Mouse (Mus musculus): ENCODE results near the gene Bach2. TPM values are rescaled to one million over a fixed set of nuclear protein-coding genes. Genes with fewer than 3 reads are reported as not detected.
A peak's percentile ranks its signal among the peaks of the same experiment; 100 is the strongest.

Gene Bach2
- total RNA-seq, 2 experiments from 2014 or later, result 1.3 TPM; not detected in 1

DNA sequence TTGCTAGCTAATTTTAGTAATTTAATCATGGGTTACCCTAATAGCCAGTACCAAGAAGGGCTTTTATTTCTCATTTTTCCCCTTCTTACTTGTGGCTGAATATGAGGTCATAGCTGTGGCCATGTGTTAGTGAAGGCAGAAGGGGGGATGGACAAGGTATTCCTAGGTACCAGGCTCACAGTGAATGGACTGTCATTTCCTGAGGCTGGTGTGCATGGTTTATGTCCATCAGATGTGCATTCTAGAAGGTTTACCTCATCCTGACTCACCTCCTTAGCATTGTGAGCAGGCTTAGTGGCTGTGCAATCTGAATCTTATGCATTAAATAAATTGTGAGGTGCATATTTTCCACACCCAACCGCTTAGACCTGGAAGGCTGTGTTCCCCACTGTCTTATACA is 81.4 kb downstream of the Bach2 start:
- ATAC-seq (replicated peaks; ENCODE audit: low FRiP score, poor library complexity, severe bottlenecking), result no peak

DNA sequence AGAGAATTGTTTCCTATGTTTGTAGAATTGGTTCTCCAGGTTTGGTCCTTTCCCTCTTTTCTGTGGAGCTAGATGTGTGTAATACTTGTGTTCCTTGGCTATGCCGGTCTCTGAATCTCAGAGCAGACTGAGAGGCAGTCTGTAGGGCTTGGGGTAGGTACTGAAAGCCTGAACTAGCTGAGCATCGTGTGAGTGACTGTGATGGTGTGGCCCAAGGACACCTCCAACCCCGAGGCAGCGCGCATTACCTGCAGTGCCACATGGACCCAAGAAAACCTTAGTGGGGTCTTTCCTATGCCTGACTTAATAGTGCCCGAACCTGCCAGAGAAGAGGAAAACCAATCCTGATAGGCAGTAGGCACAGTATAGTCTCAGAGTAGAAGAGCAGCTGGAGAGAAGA is 85.5 kb downstream of the Bach2 start:
- no peak for ATAC-seq (replicated peaks; ENCODE audit: low FRiP score, poor library complexity, severe bottlenecking)

DNA sequence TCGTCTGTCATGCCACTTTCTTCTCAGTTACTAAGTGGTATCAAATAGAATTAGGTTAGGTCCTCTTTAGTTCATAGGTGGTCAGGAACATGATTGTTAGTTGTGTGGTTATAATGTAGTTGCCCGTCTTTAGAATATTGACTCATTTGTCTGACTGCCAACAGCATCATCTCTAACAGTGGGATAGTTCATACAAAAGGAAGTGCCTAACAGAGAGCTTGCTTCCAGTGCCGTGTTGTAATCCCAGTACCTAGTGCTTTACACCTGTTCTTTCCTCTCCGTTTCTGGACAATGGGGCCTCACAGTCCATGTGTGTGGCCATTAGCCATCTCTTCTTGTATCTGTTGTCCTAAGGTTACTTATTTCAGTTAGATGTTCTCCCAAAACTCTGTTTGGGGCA is 86.4 kb downstream of the Bach2 start:
- ATAC-seq (replicated peaks; ENCODE audit: low FRiP score, poor library complexity, severe bottlenecking), result no peak

DNA sequence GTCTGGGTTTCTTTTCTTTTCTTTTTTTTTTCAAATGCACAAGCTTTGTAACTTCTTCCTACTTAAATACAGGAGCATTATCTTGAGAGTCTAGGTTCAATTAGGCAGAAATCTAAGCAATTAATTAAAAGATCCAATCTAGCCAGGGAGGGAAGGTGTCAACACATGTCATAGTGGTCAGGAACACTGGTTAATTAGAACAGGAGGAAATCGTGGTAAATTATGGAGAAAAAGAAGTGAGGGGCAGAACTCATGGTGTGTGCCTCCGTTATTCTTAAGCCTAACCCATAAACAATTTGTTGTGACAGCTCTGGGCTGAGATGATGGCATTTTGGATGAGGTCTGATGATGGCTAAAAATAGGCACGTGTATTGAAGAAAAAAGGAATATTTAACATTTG is 87.0 kb downstream of the Bach2 start:
- no peak for ATAC-seq (replicated peaks; ENCODE audit: low FRiP score, poor library complexity, severe bottlenecking)

DNA sequence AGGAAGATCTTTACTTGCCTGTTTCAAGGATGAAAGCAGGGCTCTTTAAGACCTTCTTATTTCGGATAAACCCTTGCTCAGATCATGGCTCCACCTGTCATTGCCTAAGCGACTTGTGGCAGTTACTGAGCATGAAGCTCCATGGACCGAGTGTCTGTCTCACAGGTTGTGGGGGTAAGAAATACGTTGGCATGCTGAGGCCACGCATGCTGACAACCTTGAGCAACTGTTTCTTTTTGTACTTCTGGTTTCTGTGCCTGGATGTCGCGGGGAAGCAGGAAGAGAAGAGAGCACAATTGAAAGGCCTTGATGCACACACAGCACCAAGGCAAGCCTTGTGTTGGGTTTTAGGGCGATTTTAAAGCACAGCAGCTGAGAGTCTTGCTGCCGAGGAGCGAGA is 87.7 kb downstream of the Bach2 start:
- ATAC-seq (replicated peaks; ENCODE audit: low FRiP score, poor library complexity, severe bottlenecking), result no peak

DNA sequence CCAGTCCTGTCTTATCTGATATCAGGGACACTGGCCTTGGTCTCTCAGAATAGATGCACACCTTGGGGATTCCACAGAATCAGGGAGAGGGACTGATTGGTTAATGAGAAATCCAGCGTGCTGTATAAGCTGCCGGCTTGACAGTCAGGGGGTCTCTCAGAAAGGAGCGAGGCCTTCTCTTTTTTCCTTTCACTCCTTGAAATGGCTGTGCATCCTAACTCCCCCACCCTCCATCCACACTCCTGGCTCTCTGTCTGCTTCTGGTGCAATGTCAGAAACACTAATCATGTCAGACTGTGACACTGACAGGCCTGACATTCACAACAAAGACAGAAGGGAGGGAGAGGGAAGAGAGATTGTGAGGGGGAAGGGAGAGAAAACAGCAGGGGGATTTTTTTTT is 88.3 kb downstream of the Bach2 start:
- ATAC-seq (replicated peaks; ENCODE audit: low FRiP score, poor library complexity, severe bottlenecking), result no peak

DNA sequence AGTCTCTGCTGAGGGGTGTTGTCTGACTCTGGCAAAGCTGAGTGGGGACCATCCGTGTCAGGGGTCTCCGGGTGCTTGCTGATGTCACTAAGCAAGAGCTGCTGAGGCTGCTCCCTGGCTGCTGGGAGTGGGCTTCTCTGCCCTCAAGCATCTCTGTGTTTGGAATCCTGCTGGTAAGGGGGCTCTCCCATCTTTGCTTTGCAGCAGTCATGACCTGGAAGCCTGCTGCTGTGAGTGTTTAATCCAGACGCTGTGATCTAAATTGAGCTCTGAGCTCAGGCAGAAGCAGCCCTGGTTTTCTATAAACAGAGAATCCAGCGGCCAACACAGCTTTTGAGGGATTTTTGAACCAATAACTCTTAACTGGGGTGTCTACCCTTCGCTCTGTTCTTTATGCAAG is 89.0 kb downstream of the Bach2 start:
- ATAC-seq (replicated peaks; ENCODE audit: low FRiP score, poor library complexity, severe bottlenecking), result no peak

DNA sequence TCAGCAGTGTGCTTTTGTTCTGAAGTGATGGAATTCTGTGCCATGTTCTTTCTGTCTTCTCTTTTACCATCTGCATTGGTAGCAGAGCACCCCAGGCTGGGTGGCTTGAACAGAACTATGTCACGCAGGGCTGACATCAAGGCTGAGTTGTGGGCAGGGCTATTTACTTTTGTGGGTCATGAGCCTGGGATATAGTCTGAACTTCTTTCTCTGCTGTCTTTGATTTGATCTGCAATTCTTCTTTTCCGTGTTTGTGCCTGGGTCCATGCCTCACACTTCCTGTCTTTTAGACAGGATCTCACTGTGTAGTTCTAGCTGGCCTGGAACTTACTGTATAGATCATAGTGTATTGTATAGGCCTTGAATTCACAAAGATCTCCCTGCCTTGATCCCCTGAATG is 90.0 kb downstream of the Bach2 start:
- no peak for ATAC-seq (replicated peaks; ENCODE audit: low FRiP score, poor library complexity, severe bottlenecking)

DNA sequence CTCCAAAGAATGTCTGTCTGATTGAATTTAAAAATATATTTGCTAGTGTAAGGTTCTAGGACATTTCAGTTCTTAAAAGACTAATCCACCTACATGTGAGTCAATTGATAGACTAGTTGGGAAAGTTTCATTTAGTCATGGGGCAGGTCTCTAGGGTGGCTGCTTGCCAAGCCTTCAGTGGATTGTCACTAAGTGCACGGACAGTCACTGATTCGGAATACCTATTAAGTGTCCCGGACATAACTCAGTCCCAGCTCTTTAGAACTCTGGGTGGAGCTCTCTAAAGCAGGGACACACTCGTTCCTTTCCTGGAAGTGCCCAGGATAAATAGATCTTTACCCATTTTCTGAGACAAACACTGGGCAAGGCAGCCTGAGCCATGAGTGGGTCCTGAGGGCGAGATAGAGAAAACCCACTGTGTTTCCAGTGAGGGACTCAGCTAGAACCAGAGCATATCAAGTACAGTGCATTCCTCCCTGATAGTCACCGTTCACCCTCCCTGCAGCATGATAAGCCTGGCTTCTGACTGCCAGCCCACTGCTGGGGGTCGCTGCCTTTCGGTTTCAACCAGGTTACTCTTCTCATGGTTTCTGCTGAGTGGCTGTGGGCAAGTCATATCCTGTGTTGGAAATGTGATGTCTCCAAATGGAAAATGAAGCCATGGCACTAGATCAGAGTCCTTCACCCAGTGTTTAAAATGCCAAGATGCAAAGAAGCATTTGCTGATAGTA is 92.1 kb downstream of the Bach2 start:
- no peak for ATAC-seq (replicated peaks; ENCODE audit: low FRiP score, poor library complexity, severe bottlenecking)

DNA sequence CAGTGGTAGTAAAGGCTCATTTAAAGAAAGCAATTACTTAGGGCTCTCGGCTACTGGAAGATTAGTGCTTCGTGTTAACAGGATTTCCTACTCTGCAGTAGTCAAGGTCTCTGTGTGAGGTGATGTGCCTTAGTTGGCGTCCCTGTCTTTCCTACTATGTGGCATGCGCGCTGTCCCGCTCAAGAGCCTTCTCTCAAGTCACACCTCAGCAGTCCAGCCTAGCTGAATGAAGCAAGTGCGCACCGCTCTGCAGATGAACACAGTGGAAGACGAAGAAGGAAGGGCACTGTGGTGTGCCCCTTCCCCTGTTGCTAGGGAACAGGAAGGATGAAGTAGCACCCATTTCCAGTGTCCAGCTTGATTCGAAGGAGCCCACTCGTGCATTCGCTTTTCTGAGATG is 93.4 kb downstream of the Bach2 start:
- ATAC-seq (replicated peaks; ENCODE audit: low FRiP score, poor library complexity, severe bottlenecking), result no peak

DNA sequence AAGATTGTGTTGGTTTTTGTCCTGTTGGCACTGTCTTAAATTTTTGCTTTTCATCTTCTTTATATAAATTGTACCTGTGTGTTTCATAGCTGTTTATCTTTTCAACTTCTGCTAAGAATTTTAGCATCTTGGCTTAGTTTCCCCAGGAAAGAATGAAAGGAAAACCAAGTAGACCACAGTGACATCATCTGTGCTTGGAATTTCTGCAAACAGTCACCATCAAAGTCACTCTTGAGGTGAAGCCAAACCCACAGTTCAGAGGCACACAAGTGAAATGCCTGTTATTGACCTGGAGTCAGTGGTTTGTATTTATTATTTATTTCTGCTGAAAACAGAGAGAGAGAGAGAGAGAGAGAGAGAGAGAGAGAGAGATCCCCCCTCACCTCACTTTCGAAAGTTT is 95.5 kb downstream of the Bach2 start:
- no peak for ATAC-seq (replicated peaks; ENCODE audit: low FRiP score, poor library complexity, severe bottlenecking)

DNA sequence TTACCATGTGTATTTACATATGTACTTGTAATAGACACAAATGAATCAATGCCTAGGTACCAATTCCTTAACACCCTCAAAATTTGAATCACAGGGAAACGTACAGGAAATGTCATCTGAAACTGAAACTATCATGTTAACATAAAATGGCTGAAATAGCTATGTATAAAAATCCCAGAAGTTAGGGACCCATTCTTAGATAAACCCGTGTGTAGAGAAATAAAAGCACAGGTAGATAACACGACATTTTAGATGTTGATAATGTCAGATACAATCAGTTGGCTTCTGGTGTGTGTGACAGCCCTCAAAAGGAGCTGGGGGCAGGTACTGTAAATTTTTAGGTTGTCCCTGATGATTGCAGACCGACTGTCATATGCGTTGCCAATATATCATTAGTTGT is 96.2 kb downstream of the Bach2 start:
- no peak for ATAC-seq (replicated peaks; ENCODE audit: low FRiP score, poor library complexity, severe bottlenecking)

DNA sequence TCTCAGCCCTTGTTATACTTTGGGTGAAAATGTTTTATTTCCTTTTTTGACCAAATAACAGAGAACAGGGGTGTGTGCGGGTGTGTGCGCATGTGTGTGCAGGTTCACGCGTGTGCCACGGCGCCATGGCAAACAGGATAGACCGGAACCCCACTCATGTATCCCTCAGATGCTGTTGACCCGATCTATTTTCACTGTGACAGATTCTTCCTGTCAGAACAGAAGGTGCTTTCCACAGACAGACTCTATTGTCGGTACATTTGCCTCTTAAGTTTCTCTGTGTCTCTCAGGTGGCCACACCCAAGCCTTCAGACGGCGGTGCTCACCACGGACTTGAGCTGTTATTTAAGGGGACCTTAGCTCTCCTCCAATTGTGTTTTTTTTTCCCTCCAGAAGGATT is 97.1 kb downstream of the Bach2 start:
- no peak for ATAC-seq (replicated peaks; ENCODE audit: low FRiP score, poor library complexity, severe bottlenecking)

DNA sequence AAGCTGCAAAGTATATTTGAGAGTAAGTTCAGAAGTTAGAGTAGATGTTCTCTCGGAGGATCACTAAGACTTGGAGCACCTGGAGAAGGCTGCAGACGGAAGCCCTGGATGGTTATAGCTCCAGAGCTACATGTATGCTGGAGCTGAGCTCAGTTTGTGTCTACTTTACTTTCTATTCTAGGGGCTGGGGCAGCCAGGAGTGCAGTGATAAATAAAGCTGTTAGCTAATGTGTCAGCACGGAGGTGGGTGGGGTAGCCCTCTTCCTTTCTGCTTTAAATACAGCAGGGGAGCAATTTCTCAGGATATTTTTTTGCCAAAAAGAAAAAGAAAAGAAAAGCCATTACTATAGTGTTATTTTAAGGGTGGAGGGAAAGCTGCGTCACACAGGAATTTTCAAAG is 98.0 kb downstream of the Bach2 start:
- peak; percentile 43 for ATAC-seq (replicated peaks; ENCODE audit: low FRiP score, poor library complexity, severe bottlenecking)

DNA sequence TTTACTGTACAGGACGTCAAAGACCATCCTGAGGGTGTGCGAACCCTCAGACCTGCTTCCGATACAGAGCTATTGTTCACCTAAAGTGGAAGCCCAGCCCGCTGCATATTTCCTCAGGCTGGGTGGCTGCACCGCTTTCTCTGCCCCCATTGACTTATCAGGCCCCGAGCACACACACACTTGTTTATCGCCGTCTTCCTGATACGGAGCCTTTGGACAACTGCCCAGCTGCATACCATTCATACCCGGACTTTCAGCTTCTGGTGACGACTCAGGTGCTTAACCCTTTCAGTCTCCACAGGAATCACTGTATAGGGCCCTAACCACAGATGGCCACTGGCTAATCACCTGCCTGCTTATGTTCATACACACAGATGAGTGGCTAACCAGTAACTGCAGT is 99.0 kb downstream of the Bach2 start:
- ATAC-seq (replicated peaks; ENCODE audit: low FRiP score, poor library complexity, severe bottlenecking), result peak; percentile 94

DNA sequence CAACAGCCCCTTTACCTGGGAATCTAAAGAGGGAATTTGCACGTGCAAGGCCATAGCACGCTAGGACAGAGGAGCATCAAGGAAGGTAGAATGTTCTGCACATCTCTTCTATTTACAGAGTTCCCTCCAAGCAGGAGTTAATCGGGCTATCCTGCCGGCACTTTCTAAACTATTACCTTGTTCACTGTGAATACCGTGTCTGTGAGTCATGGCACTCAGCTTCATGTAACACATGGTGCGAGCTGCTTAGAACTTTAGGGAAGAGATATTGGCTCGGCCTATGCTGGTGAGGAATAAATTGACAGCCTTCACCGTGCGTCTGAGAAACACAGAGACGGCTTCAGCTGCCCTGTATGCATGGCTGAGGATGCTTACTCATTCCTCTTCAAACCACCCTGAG is 99.8 kb downstream of the Bach2 start:
- ATAC-seq (replicated peaks; ENCODE audit: low FRiP score, poor library complexity, severe bottlenecking), result no peak

DNA sequence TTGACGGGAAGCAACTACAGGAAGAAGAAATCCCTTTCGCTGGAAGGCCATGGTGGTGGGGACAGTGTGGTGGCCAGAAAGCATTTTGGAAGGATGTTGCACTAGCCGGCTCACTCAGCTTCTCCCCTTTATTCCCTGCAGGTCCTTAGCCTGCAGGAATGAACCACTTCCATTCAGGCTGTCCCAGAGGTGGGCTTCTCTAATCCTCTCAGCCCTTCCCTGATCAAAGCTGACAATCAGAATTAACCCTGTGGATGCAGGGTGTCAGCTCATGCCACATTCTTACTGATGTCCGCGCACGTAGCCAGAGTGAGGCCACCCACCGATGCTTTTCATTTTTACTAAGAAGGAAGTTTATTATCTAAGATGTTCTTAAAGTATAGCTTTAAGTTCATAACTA is 102.2 kb downstream of the Bach2 start:
- ATAC-seq (replicated peaks; ENCODE audit: low FRiP score, poor library complexity, severe bottlenecking), result no peak

DNA sequence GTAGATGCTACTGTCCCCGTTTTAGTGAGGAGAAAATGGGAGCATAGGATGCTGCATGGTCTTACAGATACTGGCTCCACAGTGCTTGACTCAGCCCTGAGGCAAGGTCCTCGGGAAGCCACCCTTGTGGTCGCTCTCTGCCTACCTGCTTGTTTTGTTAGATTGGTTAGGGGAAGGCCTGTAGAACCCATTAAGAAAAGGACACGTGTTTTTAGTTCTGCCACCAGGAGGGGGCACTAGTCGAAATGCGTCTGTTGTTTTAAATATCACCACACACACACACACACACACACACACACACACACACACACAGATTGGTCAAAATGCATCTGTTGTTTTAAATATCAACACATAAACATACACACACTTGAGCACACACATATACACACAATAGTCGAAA is 103.7 kb downstream of the Bach2 start:
- ATAC-seq (replicated peaks; ENCODE audit: low FRiP score, poor library complexity, severe bottlenecking), result no peak

DNA sequence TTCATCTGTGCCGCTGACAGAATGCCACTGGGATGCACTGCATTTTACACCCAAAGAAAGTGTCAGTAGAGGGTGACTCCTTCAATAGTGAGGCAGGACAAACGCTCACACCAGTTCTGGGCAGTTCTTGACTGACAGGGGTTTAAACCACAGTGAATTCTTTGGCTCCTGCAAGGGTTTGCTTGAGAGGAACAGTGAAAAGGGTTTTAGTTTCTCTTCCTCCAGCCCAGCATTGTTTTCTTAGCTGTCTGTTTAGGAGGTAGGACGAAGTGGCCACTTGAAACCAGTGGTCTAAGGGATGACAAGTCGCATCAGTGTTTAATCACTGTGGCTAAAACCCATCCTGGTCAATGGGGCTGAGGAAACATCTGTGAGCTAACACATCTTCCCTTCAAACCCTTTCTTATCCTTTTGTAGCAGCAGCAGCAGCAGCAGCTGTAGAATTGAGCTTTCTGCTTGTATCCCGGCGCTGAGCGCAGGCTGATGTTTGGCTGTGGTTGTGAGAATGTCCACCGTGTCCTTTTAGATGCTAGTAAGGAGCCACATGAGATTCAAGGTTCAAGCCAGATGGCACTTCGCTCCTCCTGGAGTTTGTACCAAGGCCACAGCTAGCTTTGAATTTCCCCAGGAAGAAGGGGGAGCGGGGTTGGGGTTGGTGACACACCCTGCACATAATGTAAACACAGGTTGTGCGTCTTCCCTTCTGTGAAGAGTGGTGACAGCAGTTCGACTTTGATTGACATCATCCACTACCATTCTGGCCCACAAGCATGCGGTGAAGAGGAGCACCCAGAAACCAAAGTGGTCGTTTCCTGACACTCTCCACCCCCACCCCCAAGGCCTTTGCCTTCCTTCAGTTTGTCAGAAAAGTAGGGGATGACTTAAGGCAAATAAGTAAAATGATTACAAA is 104.9 kb downstream of the Bach2 start:
- ATAC-seq (replicated peaks; ENCODE audit: low FRiP score, poor library complexity, severe bottlenecking), result no peak

DNA sequence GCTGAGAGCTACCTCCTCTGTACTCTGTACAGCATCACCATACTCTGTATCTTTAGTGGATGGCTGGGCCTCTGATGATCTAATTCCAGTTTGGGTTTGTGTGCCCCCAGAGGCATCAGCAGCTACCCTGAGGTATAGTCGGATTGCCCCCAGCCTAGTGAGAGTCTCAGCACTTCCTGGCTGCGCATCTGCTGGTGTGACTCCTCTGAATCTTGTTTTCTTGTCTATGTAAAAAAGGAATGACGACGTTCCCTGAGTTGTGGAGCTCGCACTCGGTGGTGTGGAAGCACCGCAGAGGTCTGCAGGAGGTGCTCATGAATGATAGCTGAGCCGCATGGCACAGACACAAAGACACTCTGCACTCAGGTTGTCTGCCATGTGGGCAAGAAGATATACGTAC is 105.7 kb downstream of the Bach2 start:
- no peak for ATAC-seq (replicated peaks; ENCODE audit: low FRiP score, poor library complexity, severe bottlenecking)

DNA sequence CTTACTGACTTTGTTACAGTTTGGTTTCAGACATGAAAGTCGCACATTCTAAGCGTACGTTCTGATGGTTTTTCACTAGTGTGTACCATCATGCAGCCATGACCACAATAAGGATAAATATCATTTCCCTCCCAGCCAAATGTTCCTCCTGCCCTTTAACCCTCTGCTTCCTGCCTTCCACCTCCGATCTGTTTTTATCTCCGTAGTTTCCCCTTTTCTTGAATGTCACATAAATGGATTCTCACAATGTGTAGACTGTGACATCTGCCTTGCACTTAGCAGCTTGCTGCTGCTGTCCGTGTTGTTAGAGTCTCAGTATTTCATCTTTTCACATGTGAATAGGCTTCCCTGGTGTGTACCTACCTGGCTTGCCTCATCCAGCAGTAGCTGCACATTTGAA is 108.6 kb downstream of the Bach2 start:
- ATAC-seq (replicated peaks; ENCODE audit: low FRiP score, poor library complexity, severe bottlenecking), result no peak
